ENCODE assay signal across 2 mouse cellular contexts in genomic region chr3:108237474-108238102, GRCm38 (mm10). TPM values are rescaled to one million over a fixed set of nuclear protein-coding genes. Genes with fewer than 3 reads are reported as not detected.
"Had no signal": no experiment of that assay in that cellular context is flagged by ENCODE, and none has a peak within 500 bp of the region (broad histone marks: within the 10 kb centered on the region; RNA-seq: fewer than 3 reads in every experiment).

No protein-coding gene starts in this region.

RNA-seq across cellular contexts. Expression of gene Sypl2, which starts 11.1 kb away (rescaled TPM):
- total RNA-seq: megakaryocyte progenitor cell, adult 5-6 weeks had no signal
- polyA plus RNA-seq: lung, postnatal 0 days had no signal
